Mouse (Mus musculus): Measurements from ENCODE around the gene Atp6v0a1. TPM values are rescaled to one million over a fixed set of nuclear protein-coding genes. Genes with fewer than 3 reads are reported as not detected.

Atp6v0a1 gene
- polyA plus RNA-seq, 1 experiment: 43.7 TPM

- TF ChIP-seq CTCF (IDR thresholded peaks at IDR 0.05; ENCODE audit: borderline replicate concordance, insufficient read depth, low read length) (no peak), POLR2A (IDR thresholded peaks at IDR 0.05; ENCODE audit: low read depth, low read length) (no peak)
- H3K4me1 ChIP-seq (ENCODE audit: control insufficient read depth, insufficient read depth, low read length): no peaks in the 10 kb centered on the region
- H3K27ac ChIP-seq (ENCODE audit: insufficient read depth, low read length): peak overlapping the region; percentile 86
- H3K4me3 ChIP-seq (ENCODE audit: insufficient read depth, low read length): peak overlapping the region; percentile 45; the same call in 1 of the 2 replicates
Observed at GRCm38 (mm10) chr11:101008206-101009045, 826 bp upstream of the Atp6v0a1 start.

- no peaks in the 10 kb centered on the region for H3K4me1 ChIP-seq (ENCODE audit: control insufficient read depth, insufficient read depth, low read length)
- TF ChIP-seq CTCF (IDR thresholded peaks at IDR 0.05; ENCODE audit: borderline replicate concordance, insufficient read depth, low read length): no peak
- TF ChIP-seq POLR2A (IDR thresholded peaks at IDR 0.05; ENCODE audit: low read depth, low read length): no peak
- H3K27ac ChIP-seq (ENCODE audit: insufficient read depth, low read length): peak overlapping the region; percentile 4; the same call in 1 of the 2 replicates
- H3K4me3 ChIP-seq (ENCODE audit: insufficient read depth, low read length): peak overlapping the region; percentile 73
Observed at GRCm38 (mm10) chr11:101009888-101010784, 884 bp downstream of the Atp6v0a1 start.

GRCm38 (mm10) chr11:101011641-101012040 is 2.4 kb downstream of the Atp6v0a1 start:
- TF ChIP-seq CTCF (IDR thresholded peaks at IDR 0.05; ENCODE audit: borderline replicate concordance, insufficient read depth, low read length) (no peak), POLR2A (IDR thresholded peaks at IDR 0.05; ENCODE audit: low read depth, low read length) (no peak)
- H3K4me3 ChIP-seq (ENCODE audit: insufficient read depth, low read length): no peak overlapping the region
- no peak overlapping the region for H3K27ac ChIP-seq (ENCODE audit: insufficient read depth, low read length)
- H3K4me1 ChIP-seq (ENCODE audit: control insufficient read depth, insufficient read depth, low read length): no peaks in the 10 kb centered on the region

- Histone ChIP-seq H3K4me3 (ENCODE audit: insufficient read depth, low read length) (no peak overlapping the region), H3K4me1 (ENCODE audit: control insufficient read depth, insufficient read depth, low read length) (no peaks in the 10 kb centered on the region), H3K27ac (ENCODE audit: insufficient read depth, low read length) (no peak overlapping the region)
- TF ChIP-seq POLR2A (IDR thresholded peaks at IDR 0.05; ENCODE audit: low read depth, low read length): no peak
- TF ChIP-seq CTCF (IDR thresholded peaks at IDR 0.05; ENCODE audit: borderline replicate concordance, insufficient read depth, low read length): no peak
Observed at GRCm38 (mm10) chr11:101023371-101023770, 14.1 kb downstream of the Atp6v0a1 start.

- H3K4me3 ChIP-seq (ENCODE audit: insufficient read depth, low read length): no peak overlapping the region
- H3K27ac ChIP-seq (ENCODE audit: insufficient read depth, low read length): no peak overlapping the region
- TF ChIP-seq CTCF (IDR thresholded peaks at IDR 0.05; ENCODE audit: borderline replicate concordance, insufficient read depth, low read length) (no peak), POLR2A (IDR thresholded peaks at IDR 0.05; ENCODE audit: low read depth, low read length) (no peak)
- no peaks in the 10 kb centered on the region for H3K4me1 ChIP-seq (ENCODE audit: control insufficient read depth, insufficient read depth, low read length)
Observed at GRCm38 (mm10) chr11:101024001-101024400, 14.7 kb downstream of the Atp6v0a1 start.

- no peak for TF ChIP-seq CTCF (IDR thresholded peaks at IDR 0.05; ENCODE audit: borderline replicate concordance, insufficient read depth, low read length)
- no peak for TF ChIP-seq POLR2A (IDR thresholded peaks at IDR 0.05; ENCODE audit: low read depth, low read length)
- no peak overlapping the region for H3K4me3 ChIP-seq (ENCODE audit: insufficient read depth, low read length)
- H3K27ac ChIP-seq (ENCODE audit: insufficient read depth, low read length): no peak overlapping the region
- H3K4me1 ChIP-seq (ENCODE audit: control insufficient read depth, insufficient read depth, low read length): peaks cover 11% of the 10 kb centered on the region
Observed at GRCm38 (mm10) chr11:101027121-101027520, 17.9 kb downstream of the Atp6v0a1 start.

GRCm38 (mm10) chr11:101029320-101029719 is 20.1 kb downstream of the Atp6v0a1 start:
- no peak for TF ChIP-seq CTCF (IDR thresholded peaks at IDR 0.05; ENCODE audit: borderline replicate concordance, insufficient read depth, low read length)
- no peak for TF ChIP-seq POLR2A (IDR thresholded peaks at IDR 0.05; ENCODE audit: low read depth, low read length)

GRCm38 (mm10) chr11:101030136-101030807 is 21.0 kb downstream of the Atp6v0a1 start:
- H3K27ac ChIP-seq (ENCODE audit: insufficient read depth, low read length): peak overlapping the region; percentile 96
- no peak overlapping the region for H3K4me3 ChIP-seq (ENCODE audit: insufficient read depth, low read length)
- TF ChIP-seq POLR2A (IDR thresholded peaks at IDR 0.05; ENCODE audit: low read depth, low read length) (no peak), CTCF (IDR thresholded peaks at IDR 0.05; ENCODE audit: borderline replicate concordance, insufficient read depth, low read length) (no peak)
- peaks cover 11% of the 10 kb centered on the region for H3K4me1 ChIP-seq (ENCODE audit: control insufficient read depth, insufficient read depth, low read length)

More at GRCm38 (mm10) chr11:101029320-101029719, 20.1 kb downstream of the Atp6v0a1 start:
- H3K4me3 ChIP-seq (ENCODE audit: insufficient read depth, low read length): no peak overlapping the region
- peaks cover 11% of the 10 kb centered on the region for H3K4me1 ChIP-seq (ENCODE audit: control insufficient read depth, insufficient read depth, low read length)
- no peak overlapping the region; the same call in 1 of the 2 replicates for H3K27ac ChIP-seq (ENCODE audit: insufficient read depth, low read length)

GRCm38 (mm10) chr11:101030808-101031156 is 21.5 kb downstream of the Atp6v0a1 start:
- Histone ChIP-seq H3K4me3 (ENCODE audit: insufficient read depth, low read length) (no peak overlapping the region), H3K27ac (ENCODE audit: insufficient read depth, low read length) (peak overlapping the region; percentile 96), H3K4me1 (ENCODE audit: control insufficient read depth, insufficient read depth, low read length) (peaks cover 11% of the 10 kb centered on the region)
- no peak for TF ChIP-seq POLR2A (IDR thresholded peaks at IDR 0.05; ENCODE audit: low read depth, low read length)
- no peak for TF ChIP-seq CTCF (IDR thresholded peaks at IDR 0.05; ENCODE audit: borderline replicate concordance, insufficient read depth, low read length)
